Mouse (Mus musculus) midbrain, embryonic 11.5 days (tissue): ENCODE data around the gene Aire. TPM values are rescaled to one million over a fixed set of nuclear protein-coding genes. Genes with fewer than 3 reads are reported as not detected.

Experiments
- ATAC-seq: fragments of 200-750 bp; cut with Nextera tagmentation; 2 replicates; pipeline ENCODE4 v1.8.0; 2017; ENCODE audit warnings: moderate TSS enrichment, moderate library complexity; ENCODE audit not compliant: low FRiP score
- DNase-seq: peaks from one replicate; pipeline ENCODE4 v3.0.0; 2015; ENCODE audit warnings: low spot score; ENCODE audit errors: missing footprints
- H3K27ac ChIP-seq: fragments of 300-500 bp; sonication (generic); 2 replicates; pipeline ENCODE4 v1.5.1; 2014; ENCODE audit warnings: low read depth, low read length
- H3K27me3 ChIP-seq: fragments of 300-500 bp; sonication (generic); 2 replicates; pipeline ENCODE4 v1.6.1; 2014; ENCODE audit warnings: mild to moderate bottlenecking, low read length, moderate library complexity, mixed read lengths; ENCODE audit not compliant: control insufficient read depth, insufficient read depth
- H3K36me3 ChIP-seq: fragments of 300-500 bp; sonication (generic); 2 replicates; pipeline ENCODE4 v1.6.1; 2014; ENCODE audit warnings: mild to moderate bottlenecking, low read length, moderate library complexity, mixed read lengths; ENCODE audit not compliant: control insufficient read depth, insufficient read depth
- H3K4me1 ChIP-seq: fragments of 300-500 bp; sonication (generic); 2 replicates; pipeline ENCODE4 v1.6.1; 2014; ENCODE audit warnings: low read length; ENCODE audit not compliant: control insufficient read depth, insufficient read depth
- H3K4me2 ChIP-seq: fragments of 300-500 bp; sonication (generic); 2 replicates; pipeline ENCODE4 v1.6.1; 2014; ENCODE audit warnings: mild to moderate bottlenecking, moderate library complexity
- H3K4me3 ChIP-seq: fragments of 300-500 bp; sonication (generic); 2 replicates; pipeline ENCODE4 v1.5.1; 2014; ENCODE audit warnings: low read depth, low read length
- H3K9ac ChIP-seq: fragments of 300-500 bp; sonication (generic); 2 replicates; pipeline ENCODE4 v1.6.1; 2014; ENCODE audit warnings: low read length
- H3K9me3 ChIP-seq: fragments of 300-500 bp; sonication (generic); 2 replicates; pipeline ENCODE4 v1.6.1; 2016; ENCODE audit warnings: low read length; ENCODE audit not compliant: control insufficient read depth
- WGBS: fragments of 180-500 bp; shearing (Covaris S2); extraction: QIAGEN DNeasy Blood & Tissue Kit; methylation state at CpG from one replicate; pipeline ENCODE4 v1.1.7; 2014; 5-methylcytosine and 5-hydroxymethylcytosine counted together
- polyA plus RNA-seq: library from polyadenylated mRNA; unstranded; fragments of >200 nt; fragmentation: Nextera tagmentation; extraction: Ambion mirVana; gene quantifications from 2 replicates; pipeline ENCODE4 v1.2.1, GENCODE M21; 2014

Gene Aire
- polyA plus RNA-seq, 1 experiment from 2014 or later: not detected

- DNase-seq (no peak), ATAC-seq (no peak)
- Histone ChIP-seq H3K9ac (no peak overlapping the region), H3K4me1 (no peaks in the 10 kb centered on the region), H3K4me2 (no peak overlapping the region), H3K9me3 (no peaks in the 10 kb centered on the region), H3K27ac (no peak overlapping the region), H3K4me3 (no peak overlapping the region), H3K27me3 (no peaks in the 10 kb centered on the region), H3K36me3 (no peaks in the 10 kb centered on the region)
- WGBS: 87% methylated on average over 8 of the region's 8 CpGs
Observed at GRCm38 (mm10) chr10:78057056-78057455, 13.6 kb upstream of the Aire start.

DNA sequence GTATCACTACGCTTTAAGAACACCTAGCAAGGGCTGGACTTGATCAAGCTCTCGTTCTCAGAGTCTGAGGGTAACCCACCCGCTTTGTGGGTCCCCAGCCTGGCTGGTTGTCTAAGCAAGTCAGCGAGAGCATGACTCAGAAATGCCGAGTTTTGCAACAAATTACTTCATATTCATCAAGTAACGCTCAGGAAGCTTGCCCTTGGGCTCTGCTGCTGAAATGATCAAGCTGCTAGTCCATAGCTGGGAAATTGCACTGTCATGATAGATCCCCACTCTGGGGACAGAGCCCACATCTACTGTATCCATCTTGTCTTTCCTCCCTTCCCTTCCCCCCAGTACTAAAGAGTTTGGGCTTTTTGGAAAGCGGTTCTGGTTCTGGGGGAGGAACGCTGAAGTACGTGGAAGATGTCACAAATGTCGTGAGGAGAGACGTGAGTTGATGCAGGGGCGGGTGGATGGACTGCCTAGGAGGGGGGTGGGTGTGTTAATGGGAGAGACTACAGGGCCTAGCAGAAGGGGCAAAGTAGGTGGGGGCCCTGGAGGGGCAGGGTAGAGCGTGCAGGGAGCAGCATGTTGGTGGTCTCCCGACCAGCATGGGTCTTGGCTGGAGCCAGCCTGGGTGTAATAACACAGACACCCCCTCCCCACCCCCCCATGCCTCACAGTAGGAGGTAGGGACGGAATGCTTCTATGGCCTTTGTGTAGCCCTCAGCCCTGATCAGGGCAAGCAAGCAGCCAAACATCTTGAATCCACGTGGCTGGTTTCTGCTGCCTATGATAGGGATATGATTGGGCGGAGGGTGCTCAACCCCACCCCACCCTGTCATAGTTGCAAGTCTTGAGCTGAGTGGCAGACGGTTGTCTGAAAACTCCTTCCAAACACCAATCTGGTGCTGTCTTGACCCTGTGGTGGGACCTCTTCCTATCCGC, 11.5 kb upstream of the Aire start:
- no peak for DNase-seq
- no peak overlapping the region for H3K27ac ChIP-seq
- WGBS: 72% methylated on average over 19 of the region's 19 CpGs

DNA sequence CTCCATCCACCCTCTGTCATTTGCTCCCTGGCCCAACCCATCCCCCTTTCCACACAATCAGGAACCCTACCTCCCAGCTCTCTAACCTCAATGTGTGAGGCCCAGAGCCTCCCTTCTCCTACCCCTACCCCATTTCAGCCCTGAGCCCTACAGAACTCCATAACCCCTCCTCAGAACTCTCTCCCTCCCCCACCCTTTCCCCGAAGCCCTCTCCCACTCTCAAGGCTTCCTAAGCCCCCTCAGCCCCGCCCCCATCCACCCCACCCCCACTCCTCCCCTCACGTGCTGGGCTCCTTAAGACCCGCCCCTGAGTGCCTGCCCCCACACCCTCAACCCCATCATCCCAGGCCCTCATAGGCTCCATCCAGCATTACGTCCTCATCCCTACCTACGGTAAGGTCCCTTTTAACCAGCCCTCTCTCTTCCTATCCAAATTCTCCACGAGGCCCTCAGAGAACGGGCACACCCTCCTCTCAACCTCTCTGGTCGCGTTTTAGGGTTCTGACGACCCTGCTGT, 6.2 kb upstream of the Aire start:
- Histone ChIP-seq H3K27ac (no peak overlapping the region), H3K36me3 (no peaks in the 10 kb centered on the region), H3K4me1 (no peaks in the 10 kb centered on the region), H3K9ac (no peak overlapping the region), H3K9me3 (no peaks in the 10 kb centered on the region), H3K27me3 (no peaks in the 10 kb centered on the region), H3K4me3 (no peak overlapping the region), H3K4me2 (no peak overlapping the region)
- 61% methylated on average over 11 of the region's 11 CpGs for WGBS
- DNase-seq (no peak), ATAC-seq (no peak)

More for the DNA sequence above, 11.5 kb upstream of the Aire start:
- no peaks in the 10 kb centered on the region for H3K9me3 ChIP-seq
- no peaks in the 10 kb centered on the region for H3K27me3 ChIP-seq
- no peaks in the 10 kb centered on the region for H3K36me3 ChIP-seq
- H3K4me2 ChIP-seq: no peak overlapping the region
- no peak overlapping the region for H3K4me3 ChIP-seq
- no peaks in the 10 kb centered on the region for H3K4me1 ChIP-seq
- ATAC-seq: no peak
- no peak overlapping the region for H3K9ac ChIP-seq

- Histone ChIP-seq H3K4me1 (no peaks in the 10 kb centered on the region), H3K4me2 (no peak overlapping the region), H3K9ac (no peak overlapping the region), H3K4me3 (no peak overlapping the region), H3K36me3 (no peaks in the 10 kb centered on the region), H3K27me3 (no peaks in the 10 kb centered on the region), H3K9me3 (no peaks in the 10 kb centered on the region), H3K27ac (no peak overlapping the region)
- ATAC-seq (no peak), DNase-seq (no peak)
- WGBS: 91% methylated on average over 8 of the region's 10 CpGs
Observed at GRCm38 (mm10) chr10:78048061-78048730, 4.8 kb upstream of the Aire start.

GRCm38 (mm10) chr10:78046388-78046787, 3.0 kb upstream of the Aire start:
- 84% methylated on average over 4 of the region's 4 CpGs for WGBS
- DNase-seq (no peak), ATAC-seq (no peak)
- no peaks in the 10 kb centered on the region for H3K27me3 ChIP-seq
- H3K9me3 ChIP-seq: no peaks in the 10 kb centered on the region
- H3K27ac ChIP-seq: no peak overlapping the region
- H3K4me1 ChIP-seq: no peaks in the 10 kb centered on the region
- no peak overlapping the region for H3K9ac ChIP-seq
- H3K36me3 ChIP-seq: no peaks in the 10 kb centered on the region
- no peak overlapping the region for H3K4me3 ChIP-seq
- no peak overlapping the region for H3K4me2 ChIP-seq

- no peaks in the 10 kb centered on the region for H3K36me3 ChIP-seq
- DNase-seq (no peak), ATAC-seq (no peak)
- no peak overlapping the region for H3K4me2 ChIP-seq
- H3K4me1 ChIP-seq: no peaks in the 10 kb centered on the region
- WGBS: 90% methylated on average over 1 of the region's 1 CpGs
- no peak overlapping the region for H3K9ac ChIP-seq
- H3K4me3 ChIP-seq: no peak overlapping the region
- H3K27me3 ChIP-seq: no peaks in the 10 kb centered on the region
- H3K27ac ChIP-seq: no peak overlapping the region
- H3K9me3 ChIP-seq: no peaks in the 10 kb centered on the region
Observed at GRCm38 (mm10) chr10:78044531-78044930, 1.1 kb upstream of the Aire start.

- Histone ChIP-seq H3K27ac (no peak overlapping the region), H3K9ac (peak overlapping the region; percentile 34), H3K4me3 (peak overlapping the region; percentile 17; the same call in 1 of the 2 replicates), H3K4me2 (peak overlapping the region; percentile 44), H3K4me1 (no peaks in the 10 kb centered on the region), H3K36me3 (no peaks in the 10 kb centered on the region), H3K27me3 (no peaks in the 10 kb centered on the region), H3K9me3 (no peaks in the 10 kb centered on the region)
- ATAC-seq: peak; percentile 3
- peak; percentile 67 for DNase-seq
- WGBS: 61% methylated on average over 14 of the region's 14 CpGs
Observed at GRCm38 (mm10) chr10:78042697-78043405, 559 bp downstream of the Aire start.

GRCm38 (mm10) chr10:78042096-78042495, 1.3 kb downstream of the Aire start:
- ATAC-seq (no peak), DNase-seq (peak; percentile 71)
- H3K9ac ChIP-seq: no peak overlapping the region
- WGBS: 69% methylated on average over 7 of the region's 7 CpGs
- H3K4me1 ChIP-seq: no peaks in the 10 kb centered on the region
- no peak overlapping the region for H3K4me3 ChIP-seq
- H3K27me3 ChIP-seq: no peaks in the 10 kb centered on the region
- no peak overlapping the region for H3K27ac ChIP-seq
- no peak overlapping the region for H3K4me2 ChIP-seq
- no peaks in the 10 kb centered on the region for H3K36me3 ChIP-seq
- no peaks in the 10 kb centered on the region for H3K9me3 ChIP-seq
